Mouse (Mus musculus): Measurements from ENCODE around the gene Pkd1l2.

Gene Pkd1l2

DNA sequence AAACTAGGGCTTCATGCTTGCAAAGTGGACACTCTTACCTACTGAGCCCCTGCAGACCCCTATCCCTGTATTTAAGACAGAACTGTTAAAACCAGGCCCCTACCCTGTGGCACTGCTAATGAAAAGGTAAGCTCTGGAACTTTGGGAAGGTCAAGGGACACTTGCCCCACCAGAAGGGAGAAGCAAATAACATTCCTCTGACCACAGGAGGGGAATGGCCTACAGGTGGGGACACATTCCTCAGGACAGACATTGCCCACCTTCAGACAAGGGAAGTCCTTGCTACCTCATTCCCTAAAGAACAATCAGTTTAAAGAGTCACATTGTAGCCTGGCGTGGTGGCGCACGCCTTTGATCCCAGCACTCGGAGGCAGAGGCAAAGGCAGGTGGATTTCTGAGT, 64.4 kb downstream of the Pkd1l2 start:
- CTCF ChIA-PET = interaction anchor here in 1 of 4 experiments (0.6 to 1.4 kb wide), 2 partner anchors 14 to 43 kb away, joined by 3 read pairs; no protein-coding TSS in a partner anchor
- POLR2A ChIA-PET = interaction anchor here (0.5 to 9.0 kb wide), 19 partner anchors 8 to 345 kb away, joined by 3 to 114 read pairs (median 4); partner anchors contain the start of genes Gcsh (in 4 of the 4) and Cmc2 (in 1 of the 4)

GRCm38 (mm10) chr8:117017006-117017405, 65.2 kb downstream of the Pkd1l2 start:
- ChIA-PET CTCF (interaction anchor here in 1 of 4 experiments (1.4 kb wide), 1 partner anchor 15 kb away, joined by 3 read pairs; no protein-coding TSS in a partner anchor), POLR2A (interaction anchor here (0.5 to 9.0 kb wide), 22 partner anchors 9 to 454 kb away, joined by 3 to 114 read pairs (median 4); partner anchors contain the start of genes Gcsh (in 4 of the 4) and 1700030J22Rik (in 3 of the 4))

DNA sequence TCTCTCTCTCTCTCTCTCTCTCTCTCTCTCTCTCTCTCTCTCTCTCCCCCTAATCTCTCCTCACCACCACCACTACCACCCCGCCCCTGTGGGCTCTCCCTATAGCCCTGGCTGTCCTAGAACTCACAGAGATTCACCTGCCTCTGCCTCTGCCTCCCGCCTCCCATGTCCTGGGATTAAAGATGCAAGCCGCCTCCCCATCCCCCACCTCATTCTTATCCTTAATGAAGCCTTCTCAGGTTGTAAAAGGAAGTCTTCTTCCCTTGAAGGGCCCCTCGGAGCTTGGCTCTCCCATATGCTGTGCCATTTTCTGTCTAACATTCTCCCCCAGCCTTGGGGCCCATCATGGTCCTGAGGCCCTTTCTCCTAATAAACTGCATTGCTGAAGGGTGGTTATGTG, 66.6 kb downstream of the Pkd1l2 start:
- POLR2A ChIA-PET = interaction anchor here in 3 of 4 experiments (0.8 to 9.0 kb wide), 9 partner anchors 8 to 142 kb away, joined by 3 to 114 read pairs (median 6); partner anchors contain the start of genes Gcsh (in 3 of the 3) and 1700030J22Rik (in 2 of the 3)
- CTCF ChIA-PET = interaction anchor here in 2 of 4 experiments (0.6 kb wide), 2 partner anchors 14 to 35 kb away, joined by 3 to 6 read pairs; no protein-coding TSS in a partner anchor

GRCm38 (mm10) chr8:117011366-117011765, 70.9 kb downstream of the Pkd1l2 start:
- ChIA-PET POLR2A (interaction anchor here in 1 of 4 experiments (9.0 kb wide), 1 partner anchor 19 kb away, joined by 114 read pairs; the partner anchor contains the start of gene Gcsh), CTCF (no interaction called here)

DNA sequence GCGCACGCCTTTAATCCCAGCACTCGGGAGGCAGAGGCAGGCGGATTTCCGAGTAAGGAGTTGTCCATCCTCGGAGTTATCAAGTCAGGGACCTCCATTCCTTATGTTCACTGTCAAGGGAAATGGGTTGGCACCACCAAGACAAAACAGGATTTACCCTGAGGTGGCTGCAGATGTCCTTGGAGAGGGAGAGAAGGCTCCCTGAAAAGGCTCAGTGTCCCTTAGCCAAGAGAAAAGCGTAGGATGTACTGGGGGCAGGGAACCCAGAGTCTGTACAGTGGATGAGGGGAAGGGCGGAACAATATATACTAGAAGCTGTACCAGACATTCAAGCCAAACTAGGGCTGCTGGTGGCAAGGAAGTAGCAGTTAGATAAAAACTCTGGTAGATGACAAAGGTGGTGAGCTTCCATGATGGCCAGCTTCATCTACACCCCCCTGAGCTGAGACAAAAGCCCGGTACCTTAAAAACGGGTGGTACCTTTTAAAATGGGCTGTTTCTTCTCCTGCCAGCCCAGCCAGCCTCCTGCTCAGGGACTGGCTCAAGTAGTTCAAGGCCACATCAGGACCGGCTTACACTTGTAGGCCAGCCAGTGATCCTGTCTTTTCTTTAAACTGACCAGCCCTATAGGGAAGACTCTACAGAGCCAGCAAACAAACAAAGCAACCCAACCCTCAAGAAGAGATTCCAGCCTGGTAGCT, 88.1 kb downstream of the Pkd1l2 start:
- ChIA-PET POLR2A (interaction anchor here (0.6 to 7.6 kb wide), 46 partner anchors 9 to 321 kb away, joined by 3 to 114 read pairs (median 5); partner anchors contain the start of genes 1700030J22Rik (in 4 of the 4), Atmin (in 2 of the 4), Cmc2 (in 2 of the 4) and Cenpn (in 1 of the 4)), CTCF (interaction anchor here in 3 of 4 experiments (0.5 to 2.3 kb wide), 9 partner anchors 14 to 153 kb away, joined by 3 to 17 read pairs (median 3); partner anchors contain the start of gene 1700030J22Rik (in 2 of the 3))

DNA sequence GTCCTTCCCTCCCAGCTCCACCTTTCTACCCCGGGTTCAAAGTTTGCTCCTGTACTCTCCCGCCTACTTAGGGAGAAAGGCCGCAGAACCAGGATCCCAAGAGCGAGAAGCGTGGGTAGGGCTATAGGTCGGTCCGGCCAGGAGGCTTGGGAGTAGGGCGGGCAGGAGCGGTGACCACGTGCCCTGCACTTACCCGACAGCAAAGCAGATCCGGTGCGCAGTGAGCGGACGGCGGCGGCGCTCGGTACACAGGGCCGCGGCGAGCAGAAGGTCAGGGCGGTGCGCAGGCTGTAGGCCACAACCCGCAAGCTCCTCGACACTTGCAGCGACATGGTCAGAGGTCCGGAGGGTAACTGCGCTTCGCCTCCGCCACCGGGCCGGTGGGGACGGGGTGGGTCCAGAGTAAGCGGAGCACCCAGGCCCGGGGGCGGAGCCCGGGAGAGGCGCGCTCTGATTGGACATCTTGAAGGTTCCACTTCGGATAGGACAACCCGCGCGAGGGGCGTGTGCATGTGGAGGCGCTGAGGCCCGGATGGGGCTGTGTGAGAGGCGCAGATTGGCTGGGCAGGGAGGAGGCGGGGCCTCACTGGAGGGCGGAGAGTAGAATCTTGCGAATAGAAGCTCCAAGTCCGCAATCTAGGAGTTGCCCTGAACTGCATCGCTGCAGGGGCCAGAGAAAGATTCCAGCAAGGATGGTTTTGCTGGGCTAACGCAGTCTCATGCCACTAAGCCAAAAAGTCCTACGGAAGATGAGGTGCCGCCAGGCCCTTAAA, 89.0 kb downstream of the Pkd1l2 start, which contains the start of gene Gcsh:
TSS of gene Gcsh (minus strand) at position 443 of the 773 bp plus-strand sequence.
- POLR2A ChIA-PET = interaction anchor here (0.6 to 7.6 kb wide), 62 partner anchors 8 to 320 kb away, joined by 3 to 114 read pairs (median 5); partner anchors contain the start of genes 1700030J22Rik (in 4 of the 4), Cenpn (in 3 of the 4), Cmc2 (in 3 of the 4) and Atmin (in 2 of the 4)

DNA sequence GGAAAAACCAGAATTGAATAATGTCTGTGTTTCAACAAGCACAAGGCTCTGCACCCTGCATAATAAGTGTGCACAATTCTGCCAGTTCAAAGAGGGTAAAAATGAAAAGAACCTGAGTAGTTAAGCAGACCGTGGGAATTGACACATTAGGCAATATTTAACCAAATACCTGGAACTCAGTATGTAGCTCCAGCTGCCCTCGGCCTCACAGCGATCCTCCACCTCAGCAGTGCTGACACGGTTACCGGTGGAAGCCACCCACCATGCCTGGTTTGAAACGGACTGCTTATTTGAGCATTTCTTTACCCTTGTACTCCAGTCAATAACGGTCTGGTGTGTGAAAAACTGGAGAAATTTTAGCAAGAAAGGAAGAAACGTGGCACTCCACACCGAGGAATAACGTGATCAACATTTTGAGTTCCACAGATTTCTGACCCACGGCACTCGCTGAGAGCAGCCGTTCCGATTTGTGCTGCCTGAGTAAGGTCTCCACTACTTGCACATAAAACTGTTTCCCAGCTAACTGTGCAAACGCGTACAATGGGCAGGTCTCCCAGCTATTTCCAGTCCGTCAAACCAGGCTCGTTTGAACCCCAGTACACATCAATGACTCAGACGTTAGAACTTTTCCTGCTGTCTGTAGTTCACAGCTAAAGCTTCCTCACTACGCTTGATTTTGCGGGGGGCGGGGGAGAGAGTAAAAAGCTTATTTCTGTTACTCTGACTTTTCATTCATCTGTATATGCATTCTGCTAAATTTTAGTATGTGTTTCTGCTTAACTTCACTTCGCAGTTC, 89.9 kb downstream of the Pkd1l2 start:
- CTCF ChIA-PET = interaction anchor here (0.6 to 2.3 kb wide), 12 partner anchors 8 to 319 kb away, joined by 3 to 17 read pairs (median 4); partner anchors contain the start of gene 1700030J22Rik (in 3 of the 4)
- POLR2A ChIA-PET = interaction anchor here (0.5 to 7.6 kb wide), 52 partner anchors 8 to 156 kb away, joined by 3 to 114 read pairs (median 5); partner anchors contain the start of genes 1700030J22Rik (in 4 of the 4), Cenpn (in 3 of the 4), Cmc2 (in 3 of the 4) and Atmin (in 2 of the 4)

More for the DNA sequence above, 89.0 kb downstream of the Pkd1l2 start, which contains the start of gene Gcsh:
- CTCF ChIA-PET = interaction anchor here (0.5 to 2.3 kb wide), 12 partner anchors 9 to 154 kb away, joined by 3 to 17 read pairs (median 4); partner anchors contain the start of gene 1700030J22Rik (in 3 of the 4)

- ChIA-PET POLR2A (interaction anchor here (0.8 to 7.6 kb wide), 15 partner anchors 8 to 56 kb away, joined by 3 to 114 read pairs (median 8); partner anchors contain the start of genes 1700030J22Rik (in 4 of the 4) and Atmin (in 1 of the 4)), CTCF (interaction anchor here in 2 of 4 experiments (0.6 to 2.2 kb wide), 4 partner anchors 13 to 125 kb away, joined by 3 to 6 read pairs (median 3); partner anchors contain the start of gene 1700030J22Rik (in 1 of the 2))
These were observed 91.0 kb downstream of the Pkd1l2 start for GRCm38 (mm10) chr8:116991241-116991640.

- CTCF ChIA-PET = interaction anchor here in 2 of 4 experiments (0.9 to 2.9 kb wide), 2 partner anchors 9 to 11 kb away, joined by 3 to 10 read pairs; partner anchors contain the start of gene 1700030J22Rik (in 1 of the 2)
- POLR2A ChIA-PET = interaction anchor here in 2 of 4 experiments (1.1 to 7.6 kb wide), 6 partner anchors 9 to 69 kb away, joined by 3 to 114 read pairs (median 4); partner anchors contain the start of genes 1700030J22Rik (in 1 of the 2) and Cmc2 (in 1 of the 2)
These were observed 92.4 kb downstream of the Pkd1l2 start for GRCm38 (mm10) chr8:116989842-116990241.

DNA sequence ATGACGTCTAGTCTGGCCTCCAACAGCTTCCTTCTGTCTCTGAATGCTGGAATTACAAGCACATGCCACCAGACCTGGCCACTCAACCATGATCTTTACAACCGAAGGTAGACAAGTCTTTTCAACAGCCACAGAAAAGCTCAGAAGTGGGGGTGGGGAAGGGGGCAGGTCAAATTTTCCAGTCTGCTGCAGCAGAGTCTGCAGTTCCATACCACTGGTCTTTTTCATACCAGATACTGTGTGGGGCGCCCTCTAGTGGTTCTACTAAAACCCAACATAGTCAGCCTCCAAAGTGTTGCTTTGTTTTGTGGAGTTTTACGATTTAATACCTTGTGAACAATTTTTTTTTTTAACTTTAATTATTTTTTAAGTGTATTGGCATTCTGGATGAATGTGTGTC, 102.1 kb downstream of the Pkd1l2 start:
- ChIA-PET CTCF (interaction anchor here (0.5 to 2.2 kb wide), 19 partner anchors 8 to 1349 kb away, joined by 3 to 10 read pairs (median 4); partner anchors contain the start of gene Gcsh (in 2 of the 4)), POLR2A (interaction anchor here (0.6 to 3.9 kb wide), 8 partner anchors 12 to 452 kb away, joined by 3 to 90 read pairs (median 5); partner anchors contain the start of genes Gcsh (in 3 of the 4) and Cmc2 (in 1 of the 4))

DNA sequence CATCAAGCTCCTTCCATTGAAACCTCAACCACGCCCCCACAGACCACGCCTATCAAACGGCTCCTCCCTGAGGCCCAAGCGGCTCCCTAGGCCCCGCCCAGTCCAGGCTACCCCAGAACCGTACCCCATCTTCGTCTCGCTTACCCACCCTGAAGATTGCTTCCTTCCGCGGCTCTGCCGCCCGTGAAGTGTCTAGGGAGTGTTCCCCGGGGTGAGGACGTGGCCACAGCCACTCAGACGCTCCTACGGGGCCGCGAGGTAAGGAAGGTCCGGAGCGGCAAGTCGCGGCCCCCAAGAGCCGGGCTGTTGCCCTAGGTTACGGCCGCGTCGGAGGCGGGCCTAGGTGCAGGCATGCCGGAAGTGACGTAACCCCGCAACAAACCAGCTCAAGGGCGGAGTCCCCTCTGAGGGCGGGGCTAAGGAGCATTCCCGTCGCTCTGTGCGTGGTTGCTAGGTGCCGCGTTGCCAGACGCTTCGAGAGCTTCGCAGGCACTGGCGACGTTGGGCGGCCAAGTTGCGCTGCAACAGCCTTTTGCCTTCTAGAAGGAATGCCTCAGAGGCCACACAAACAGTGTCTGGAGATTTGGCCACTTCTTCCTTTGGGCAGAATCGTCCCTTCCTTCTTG, 103.5 kb downstream of the Pkd1l2 start, which contains the start of gene 1700030J22Rik:
TSS of gene 1700030J22Rik (minus strand) at position 329 of the 626 bp plus-strand sequence.
- POLR2A ChIA-PET = interaction anchor here (0.6 to 3.9 kb wide), 47 partner anchors 8 to 823 kb away, joined by 3 to 90 read pairs (median 4); partner anchors contain the start of genes Atmin (in 3 of the 4), Cmc2 (in 3 of the 4), Gcsh (in 3 of the 4) and Cenpn (in 2 of the 4)
- CTCF ChIA-PET = interaction anchor here in 3 of 4 experiments (0.5 to 2.2 kb wide), 26 partner anchors 9 to 622 kb away, joined by 3 to 17 read pairs (median 4); partner anchors contain the start of genes Gcsh (in 3 of the 3), Atmin (in 1 of the 3), Cenpn (in 1 of the 3) and Cmc2 (in 1 of the 3)

DNA sequence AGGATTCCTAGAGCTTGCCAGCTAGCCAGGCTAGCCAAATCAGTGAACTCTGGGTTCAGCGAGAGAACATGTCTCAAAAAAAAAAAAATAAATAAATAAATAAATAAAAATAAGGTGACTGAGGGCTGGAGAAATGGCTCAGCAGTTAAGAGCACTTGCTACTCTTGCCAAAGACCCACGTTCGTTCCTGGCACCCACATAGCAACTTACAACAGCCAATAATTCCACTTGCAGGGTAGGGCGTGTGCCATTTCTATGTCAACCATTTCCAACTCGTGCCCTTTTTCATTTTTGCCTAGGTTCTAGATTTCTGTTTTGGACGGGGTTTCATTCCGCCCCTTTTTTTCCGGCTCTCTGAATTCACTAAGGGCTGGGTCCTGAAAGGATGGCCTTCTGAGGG, 104.2 kb downstream of the Pkd1l2 start:
- ChIA-PET POLR2A (interaction anchor here (0.6 to 3.9 kb wide), 43 partner anchors 8 to 824 kb away, joined by 3 to 90 read pairs (median 4); partner anchors contain the start of genes Cmc2 (in 3 of the 4), Gcsh (in 3 of the 4), Atmin (in 2 of the 4) and Cenpn (in 2 of the 4)), CTCF (interaction anchor here in 3 of 4 experiments (0.5 to 2.2 kb wide), 19 partner anchors 10 to 445 kb away, joined by 3 to 17 read pairs (median 6); partner anchors contain the start of genes Gcsh (in 3 of the 3), Atmin (in 1 of the 3), Cenpn (in 1 of the 3) and Cmc2 (in 1 of the 3))

DNA sequence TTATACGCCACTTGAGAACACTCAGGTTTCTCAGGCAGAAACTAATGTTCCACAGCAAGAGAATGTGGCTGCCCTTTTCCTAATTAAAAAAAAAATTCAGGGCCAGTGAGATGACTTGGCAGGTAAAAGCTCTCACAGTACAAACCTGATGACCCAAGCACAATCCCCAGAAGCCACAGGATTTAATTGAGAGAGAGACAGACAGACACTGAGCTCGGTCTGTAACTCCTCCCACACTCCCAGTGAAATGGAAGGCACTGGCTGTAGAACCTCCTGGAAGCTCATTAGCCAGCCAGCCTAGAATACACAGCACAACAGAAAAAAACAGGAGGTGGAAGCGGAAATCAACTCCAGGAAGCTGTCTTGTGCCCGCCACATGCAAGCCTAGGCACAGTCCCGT, 106.6 kb downstream of the Pkd1l2 start:
- ChIA-PET CTCF (interaction anchor here in 1 of 4 experiments (1.4 kb wide), 1 partner anchor 494 kb away, joined by 3 read pairs; no protein-coding TSS in a partner anchor), POLR2A (interaction anchor here in 3 of 4 experiments (0.6 to 2.0 kb wide), 8 partner anchors 14 to 55 kb away, joined by 3 to 9 read pairs (median 4); partner anchors contain the start of genes Cenpn (in 1 of the 3), Cmc2 (in 1 of the 3) and Gcsh (in 1 of the 3))

DNA sequence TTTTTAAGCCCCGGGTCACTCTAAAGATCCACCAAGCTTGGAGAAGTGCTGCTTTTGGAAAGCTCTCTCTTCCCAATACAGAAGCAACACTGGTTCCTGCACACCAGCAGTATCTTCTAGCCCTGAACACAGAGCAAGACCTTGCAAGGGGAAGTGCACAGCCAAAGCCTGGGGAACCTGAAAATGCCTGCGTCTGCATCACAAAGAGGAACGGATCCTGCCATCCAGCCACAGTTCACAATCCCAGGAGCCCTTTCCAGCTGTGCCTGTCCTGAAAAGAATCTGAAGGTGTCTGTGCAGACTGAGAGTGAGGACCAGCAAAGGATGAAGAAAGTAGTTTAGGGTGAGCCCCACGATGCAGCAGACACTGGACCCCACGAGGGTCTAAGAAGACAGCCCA, 107.2 kb downstream of the Pkd1l2 start:
- CTCF ChIA-PET = interaction anchor here in 1 of 4 experiments (1.4 kb wide), 1 partner anchor 494 kb away, joined by 3 read pairs; no protein-coding TSS in a partner anchor

GRCm38 (mm10) chr8:116969531-116969930, 112.7 kb downstream of the Pkd1l2 start:
- CTCF ChIA-PET = interaction anchor here in 1 of 4 experiments (0.6 kb wide), 1 partner anchor 9 kb away, joined by 4 read pairs; the partner anchor contains the start of gene 1700030J22Rik
- POLR2A ChIA-PET = interaction anchor here in 2 of 4 experiments (1.1 to 1.2 kb wide), 3 partner anchors 9 to 16 kb away, joined by 3 to 6 read pairs (median 3); partner anchors contain the start of gene 1700030J22Rik (in 1 of the 2)

More for the DNA sequence above, 107.2 kb downstream of the Pkd1l2 start:
- POLR2A ChIA-PET = interaction anchor here in 3 of 4 experiments (0.7 to 2.0 kb wide), 10 partner anchors 13 to 58 kb away, joined by 3 to 9 read pairs (median 4); partner anchors contain the start of genes Gcsh (in 2 of the 3), Cenpn (in 1 of the 3) and Cmc2 (in 1 of the 3)

Measured in embryonic stem cell, embryonic (primary cell).